Mouse (Mus musculus) myocyte (in vitro differentiated cells): ENCODE results near the gene Hnrnpc. TPM values are rescaled to one million over a fixed set of nuclear protein-coding genes. Genes with fewer than 3 reads are reported as not detected.
A peak's percentile ranks its signal among the peaks of the same experiment; 100 is the strongest.

Experiments
- H3K27me3 ChIP-seq: one replicate; pipeline ENCODE4 v1.6.1; 2011; ENCODE audit not compliant: control insufficient read depth, insufficient read depth, insufficient read length
- H3K36me3 ChIP-seq: one replicate; pipeline ENCODE4 v1.6.1; 2011; ENCODE audit not compliant: control insufficient read depth, insufficient read depth
- H3K4me2 ChIP-seq: one replicate; pipeline ENCODE4 v1.6.1; 2011; ENCODE audit warnings: low read depth, control low read depth
- H3K4me3 ChIP-seq: one replicate; pipeline ENCODE4 v1.5.1; 2011; ENCODE audit warnings: mild to moderate bottlenecking, control low read depth, moderate library complexity
- H3K79me2 ChIP-seq: one replicate; pipeline ENCODE4 v1.6.1; 2011; ENCODE audit not compliant: control insufficient read depth, insufficient read depth
- H3ac ChIP-seq: one replicate; pipeline ENCODE4 v1.6.1; 2011; ENCODE audit not compliant: control insufficient read depth, insufficient read length
- CEBPB ChIP-seq: IDR thresholded peaks from 2 replicates; pipeline ENCODE4 v1.6.1; 2011; ENCODE audit warnings: mild to moderate bottlenecking, moderate library complexity; ENCODE audit not compliant: poor library complexity, insufficient read depth, severe bottlenecking
- E2F4 ChIP-seq: IDR thresholded peaks from one replicate; pipeline ENCODE4 v1.6.1; 2011; ENCODE audit warnings: mild to moderate bottlenecking, control low read depth, moderate library complexity; ENCODE audit not compliant: insufficient read depth
- MAX ChIP-seq: IDR thresholded peaks from one replicate; pipeline ENCODE4 v1.6.1; 2011; ENCODE audit warnings: low read depth, mild to moderate bottlenecking, control low read depth
- MYOD1 ChIP-seq, 3 experiments: IDR thresholded peaks; one replicate each; pipeline ENCODE4 v1.6.1; 2011; ENCODE audit warnings: control low read depth in 2 of 3, low read depth in 2 of 3, mild to moderate bottlenecking in 2 of 3, moderate library complexity in 1 of 3; ENCODE audit not compliant: insufficient read length in 2 of 3, control insufficient read depth in 1 of 3
- MYOG ChIP-seq, 3 experiments: IDR thresholded peaks; one replicate each; pipeline ENCODE4 v1.6.1; 2011; ENCODE audit warnings: control low read depth in 2 of 3, low read depth in 2 of 3, mild to moderate bottlenecking in 2 of 3; ENCODE audit not compliant: insufficient read length in 2 of 3, control insufficient read depth in 1 of 3, insufficient read depth in 1 of 3
- POLR2A ChIP-seq: IDR thresholded peaks from one replicate; pipeline ENCODE4 v1.6.1; 2011; ENCODE audit warnings: low read depth, mild to moderate bottlenecking, control low read depth, moderate library complexity; ENCODE audit not compliant: insufficient read length
- POLR2AphosphoS2 ChIP-seq: IDR thresholded peaks from one replicate; pipeline ENCODE4 v1.6.1; 2011; ENCODE audit warnings: low read depth, control low read depth; ENCODE audit not compliant: insufficient read length
- REST ChIP-seq: IDR thresholded peaks from one replicate; pipeline ENCODE4 v1.6.1; 2011; ENCODE audit warnings: mild to moderate bottlenecking, control low read depth, moderate library complexity; ENCODE audit not compliant: insufficient read depth, insufficient read length
- SRF ChIP-seq: IDR thresholded peaks from one replicate; pipeline ENCODE4 v1.6.1; 2011; ENCODE audit warnings: low read depth; ENCODE audit not compliant: control insufficient read depth, insufficient read length
- TCF12 ChIP-seq: IDR thresholded peaks from one replicate; pipeline ENCODE4 v1.6.1; 2011; ENCODE audit warnings: mild to moderate bottlenecking, control low read depth; ENCODE audit not compliant: poor library complexity, insufficient read depth, severe bottlenecking
- TCF3 ChIP-seq: IDR thresholded peaks from one replicate; pipeline ENCODE4 v1.6.1; 2011; ENCODE audit warnings: low read depth, control low read depth; ENCODE audit not compliant: insufficient read length
- USF1 ChIP-seq: IDR thresholded peaks from one replicate; pipeline ENCODE4 v1.6.1; 2011; ENCODE audit warnings: low read depth, mild to moderate bottlenecking, control low read depth, moderate library complexity
- polyA plus RNA-seq: library from polyadenylated mRNA; unstranded; fragments of >200 nt; fragmentation: generic; extraction: Trizol; gene quantifications from one replicate; pipeline ENCODE4 v1.2.1, GENCODE M21; 2012; ENCODE audit warnings: missing spikeins

Hnrnpc gene
- polyA plus RNA-seq, 1 experiment = 147 TPM

DNA sequence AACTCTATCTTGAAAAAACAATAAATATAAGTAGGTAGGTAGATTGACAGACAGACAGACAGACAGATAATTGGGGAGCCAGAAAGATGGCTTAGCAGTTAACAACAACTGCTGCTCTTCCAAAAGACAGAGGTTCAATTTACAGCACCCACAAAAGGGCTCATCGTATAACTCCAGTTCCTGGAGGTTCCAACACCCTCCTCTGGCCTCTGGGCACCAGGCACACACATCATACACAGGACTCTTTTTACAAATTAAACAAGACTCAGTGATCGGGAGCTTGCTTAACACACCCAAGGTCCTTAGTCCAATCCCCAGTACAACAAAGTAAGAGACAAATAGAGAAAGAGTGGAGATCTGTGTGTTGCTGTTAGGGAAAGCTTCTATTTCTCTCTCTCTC is 1.5 kb upstream of the Hnrnpc start:
- Histone ChIP-seq H3K27me3 (no peaks in the 10 kb centered on the region), H3K36me3 (peaks cover 2% of the 10 kb centered on the region), H3K4me2 (no peak overlapping the region), H3K4me3 (no peak overlapping the region), H3K79me2 (peaks cover 35% of the 10 kb centered on the region), H3ac (no peak overlapping the region)
- TF ChIP-seq CEBPB (no peak), MYOD1 (IDR thresholded peaks at IDR 0.05; ENCODE audit: control insufficient read depth in 1 of 3, insufficient read length in 2 of 3, low read depth in 2 of 3) (no peak), REST (no peak), TCF12 (no peak), TCF3 (no peak), MAX (no peak), SRF (no peak), POLR2AphosphoS2 (no peak), POLR2A (no peak), MYOG (IDR thresholded peaks at IDR 0.05; ENCODE audit: control insufficient read depth in 1 of 3, insufficient read depth in 1 of 3, insufficient read length in 2 of 3, low read depth in 2 of 3) (no peak), E2F4 (no peak), USF1 (no peak)

DNA sequence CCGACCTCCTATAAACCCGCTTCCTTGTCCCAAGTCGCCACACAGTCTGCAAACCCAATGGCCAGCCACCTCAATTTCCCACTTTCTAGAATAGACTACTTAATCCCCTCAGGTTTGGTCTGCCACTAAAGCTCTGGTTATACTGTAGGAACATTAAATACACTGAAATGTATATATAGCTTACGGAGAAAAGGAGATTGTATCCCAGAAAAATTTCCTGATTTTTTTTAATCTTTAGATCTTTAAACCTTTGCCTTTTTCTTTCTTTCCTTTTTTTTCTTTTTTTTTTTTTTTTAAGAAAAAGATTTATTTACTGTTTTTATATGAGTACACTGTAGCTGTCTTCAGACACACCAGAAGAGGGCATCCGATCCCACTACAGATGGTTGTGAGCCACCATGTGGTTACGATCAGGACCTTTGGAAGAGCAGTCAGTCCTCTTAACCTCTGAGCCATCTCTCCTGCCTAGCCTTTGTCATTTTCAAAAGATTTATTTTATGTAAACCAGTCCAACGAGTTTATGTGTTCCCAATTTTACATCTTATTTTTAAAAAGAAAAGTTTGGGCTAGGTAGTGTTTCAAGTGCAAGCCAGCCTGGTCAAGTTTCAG is 953 bp upstream of the Hnrnpc start:
- Histone ChIP-seq H3K27me3 (no peaks in the 10 kb centered on the region), H3ac (no peak overlapping the region), H3K4me3 (peak overlapping the region; percentile 99), H3K36me3 (peaks cover 7% of the 10 kb centered on the region), H3K79me2 (peaks cover 40% of the 10 kb centered on the region), H3K4me2 (peak overlapping the region; percentile 91)
- TF ChIP-seq CEBPB (no peak), TCF3 (no peak), POLR2AphosphoS2 (no peak), POLR2A (no peak), USF1 (no peak), REST (no peak), MYOD1 (IDR thresholded peaks at IDR 0.05; ENCODE audit: control insufficient read depth in 1 of 3, insufficient read length in 2 of 3, low read depth in 2 of 3) (no peak), TCF12 (no peak), SRF (no peak), E2F4 (no peak)

DNA sequence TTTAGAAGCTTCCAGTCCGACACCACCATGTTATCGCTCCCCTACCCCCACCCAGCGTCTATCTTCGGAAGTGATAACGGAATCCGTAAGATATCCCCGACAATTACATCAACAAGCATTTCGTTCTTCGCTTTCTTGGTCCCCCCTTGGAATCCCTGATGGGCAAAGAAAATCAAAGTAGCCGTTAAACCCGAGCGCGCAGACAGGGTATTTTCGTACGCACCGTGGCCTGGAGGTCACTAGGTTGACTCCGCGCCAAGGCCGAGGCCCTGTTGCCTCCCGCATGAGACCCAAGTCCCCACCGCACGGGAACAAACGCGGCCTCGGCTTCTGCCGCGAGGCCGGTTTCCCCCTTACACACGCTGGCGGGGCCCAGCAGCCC is 363 bp downstream of the Hnrnpc start:
- H3K79me2 ChIP-seq = peaks cover 53% of the 10 kb centered on the region
- peak overlapping the region; percentile 99 for H3K4me3 ChIP-seq
- peaks cover 13% of the 10 kb centered on the region for H3K36me3 ChIP-seq
- no peaks in the 10 kb centered on the region for H3K27me3 ChIP-seq
- H3K4me2 ChIP-seq = no peak overlapping the region
- peak overlapping the region; percentile 46 for H3ac ChIP-seq
- TF ChIP-seq CEBPB (no peak), REST (no peak), MYOG (IDR thresholded peaks at IDR 0.05; ENCODE audit: control insufficient read depth in 1 of 3, insufficient read depth in 1 of 3, insufficient read length in 2 of 3, low read depth in 2 of 3) (no peak), TCF12 (no peak), POLR2AphosphoS2 (no peak), E2F4 (no peak), MYOD1 (IDR thresholded peaks at IDR 0.05; ENCODE audit: control insufficient read depth in 1 of 3, insufficient read length in 2 of 3, low read depth in 2 of 3) (no peak), MAX (no peak), POLR2A (no peak), USF1 (no peak), SRF (no peak), TCF3 (no peak)

DNA sequence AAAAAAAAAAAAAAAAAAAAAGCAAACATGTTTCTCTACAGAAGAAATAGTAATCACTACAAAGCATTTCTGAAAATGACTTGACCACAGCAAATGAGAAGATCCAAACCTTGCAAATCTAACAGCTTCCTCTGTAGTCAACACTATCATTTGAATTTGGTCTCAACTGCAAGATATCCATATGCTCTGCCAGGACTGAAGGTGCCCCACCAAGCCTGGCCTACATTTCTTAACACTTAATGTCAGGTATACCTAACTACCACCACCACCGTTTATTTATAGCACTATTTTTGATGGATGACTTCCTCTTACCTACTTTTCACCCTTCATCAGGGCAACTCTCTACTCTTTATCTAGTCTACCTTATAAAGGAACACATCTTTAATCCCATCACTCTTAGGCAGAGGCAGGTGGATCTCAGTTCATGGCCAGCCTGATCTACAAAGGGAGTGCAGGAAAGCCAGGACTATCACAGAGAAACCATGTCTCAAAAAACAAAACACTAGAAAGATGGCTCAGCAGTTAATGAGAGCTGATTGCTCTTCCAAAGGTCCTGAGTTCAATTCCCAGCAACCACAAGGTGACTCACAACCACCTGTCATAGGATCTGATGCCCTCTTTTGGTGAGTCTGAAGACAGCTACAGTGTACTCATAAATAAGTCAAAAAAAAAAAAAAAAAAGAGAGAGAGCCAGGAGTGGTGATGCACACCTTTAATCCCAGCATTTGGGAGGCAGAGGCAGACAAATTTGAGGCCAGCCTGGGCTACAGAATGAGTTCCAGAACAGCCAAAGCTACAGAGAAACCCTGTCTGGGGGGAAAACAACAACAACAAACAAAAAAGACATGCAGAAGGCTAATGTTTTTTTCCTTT is 2.3 kb downstream of the Hnrnpc start:
- H3K27me3 ChIP-seq = no peaks in the 10 kb centered on the region
- H3K79me2 ChIP-seq = peaks cover 72% of the 10 kb centered on the region
- H3K36me3 ChIP-seq = peaks cover 21% of the 10 kb centered on the region
- peak overlapping the region; percentile 99 for H3K4me3 ChIP-seq
- no peak overlapping the region for H3ac ChIP-seq
- TF ChIP-seq MYOD1 (IDR thresholded peaks at IDR 0.05; ENCODE audit: control insufficient read depth in 1 of 3, insufficient read length in 2 of 3, low read depth in 2 of 3) (no peak), TCF12 (no peak), CEBPB (no peak), E2F4 (no peak)
- peak overlapping the region; percentile 94 for H3K4me2 ChIP-seq
